Mouse (Mus musculus): ENCODE data around the gene Tmem204.

Gene Tmem204

DNA sequence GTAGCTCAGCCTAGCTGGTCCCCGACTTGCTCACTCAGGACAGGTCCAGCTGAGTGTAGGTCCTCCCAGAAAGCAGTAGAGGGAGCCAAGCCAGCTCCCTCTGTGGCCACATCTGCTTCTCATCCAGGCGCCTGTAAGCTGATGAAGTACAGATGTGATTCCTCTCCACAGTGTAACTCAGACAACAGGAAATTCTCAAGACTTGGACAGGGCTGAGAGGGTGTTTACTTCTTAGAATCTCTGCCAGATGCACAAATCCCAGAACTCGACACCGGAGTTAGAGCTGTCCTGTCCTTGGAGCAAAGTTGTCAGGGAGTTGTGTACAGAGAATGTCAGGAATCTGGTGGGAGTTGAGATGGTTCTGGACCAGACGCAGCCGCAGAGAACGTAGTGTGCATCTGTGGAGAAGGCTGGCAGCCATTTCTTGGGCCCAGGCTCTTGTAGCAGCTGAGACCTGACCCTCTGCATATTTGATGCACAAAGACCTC, at the start of gene Tmem204:
Gene Tmem204, minus strand, starts transcription at position 148 of the 488 bp plus-strand sequence.
- DNase-seq = peak; percentile 60

DNA sequence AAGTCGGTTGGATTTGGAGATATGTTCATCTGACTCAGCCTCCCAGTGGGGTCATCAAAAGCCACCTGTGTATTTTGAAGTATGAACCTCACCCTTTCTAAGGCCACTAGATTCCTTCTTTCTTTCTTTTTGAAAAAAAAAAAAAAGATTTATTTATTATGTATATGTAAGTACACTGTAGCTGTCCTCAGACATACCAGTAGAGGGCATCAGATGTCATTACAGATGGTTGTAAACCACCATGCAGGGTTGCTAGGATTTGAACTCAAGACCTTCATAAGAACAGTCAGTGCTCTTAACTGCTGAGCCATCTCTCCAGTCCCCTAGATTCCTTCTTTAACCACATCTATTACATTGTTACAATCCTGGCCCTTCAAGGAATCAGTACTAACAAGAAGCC, 46.7 kb upstream of the Tmem204 start:
- no peak for DNase-seq

DNA sequence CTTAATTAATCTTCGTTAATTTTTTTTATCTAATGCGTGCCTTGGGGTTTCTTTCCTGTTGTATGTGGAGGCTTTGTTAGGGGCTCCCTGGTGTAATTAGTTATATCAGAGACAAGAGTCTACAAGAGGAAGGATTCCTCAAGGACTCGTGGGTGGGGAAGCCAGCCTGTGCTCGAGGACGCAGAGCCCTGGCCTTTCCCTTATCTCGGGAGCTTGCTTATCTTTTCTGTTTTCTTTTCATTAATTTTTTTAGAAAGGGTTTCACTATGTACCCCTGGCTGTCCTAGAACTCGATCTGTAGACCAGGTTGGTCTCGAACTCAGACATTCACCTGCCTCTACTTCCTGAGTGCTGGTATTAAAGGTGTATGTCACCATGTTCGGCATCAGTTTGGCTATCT, 44.3 kb upstream of the Tmem204 start:
- DNase-seq = peak; percentile 64

DNA sequence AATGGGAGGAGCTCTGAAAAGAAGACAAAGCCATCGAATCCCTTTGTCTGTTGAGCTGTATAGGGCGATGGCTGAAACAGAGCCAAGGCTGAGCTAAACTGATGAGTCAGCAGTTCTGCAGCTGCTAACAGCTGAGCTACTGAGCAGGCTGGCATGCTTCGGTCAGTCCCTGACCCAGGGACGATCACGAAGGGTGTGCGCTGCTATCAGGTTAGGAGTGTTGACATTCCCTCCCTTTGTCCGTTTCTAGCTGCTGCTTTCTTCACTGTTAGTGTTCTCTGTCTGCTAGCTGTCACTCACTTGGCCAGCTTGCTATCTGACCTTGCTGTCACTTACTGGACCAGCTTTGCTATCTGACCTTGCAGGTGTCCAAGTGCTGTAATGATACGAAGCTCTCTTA, 43.7 kb upstream of the Tmem204 start:
- peak; percentile 81 for DNase-seq

DNA sequence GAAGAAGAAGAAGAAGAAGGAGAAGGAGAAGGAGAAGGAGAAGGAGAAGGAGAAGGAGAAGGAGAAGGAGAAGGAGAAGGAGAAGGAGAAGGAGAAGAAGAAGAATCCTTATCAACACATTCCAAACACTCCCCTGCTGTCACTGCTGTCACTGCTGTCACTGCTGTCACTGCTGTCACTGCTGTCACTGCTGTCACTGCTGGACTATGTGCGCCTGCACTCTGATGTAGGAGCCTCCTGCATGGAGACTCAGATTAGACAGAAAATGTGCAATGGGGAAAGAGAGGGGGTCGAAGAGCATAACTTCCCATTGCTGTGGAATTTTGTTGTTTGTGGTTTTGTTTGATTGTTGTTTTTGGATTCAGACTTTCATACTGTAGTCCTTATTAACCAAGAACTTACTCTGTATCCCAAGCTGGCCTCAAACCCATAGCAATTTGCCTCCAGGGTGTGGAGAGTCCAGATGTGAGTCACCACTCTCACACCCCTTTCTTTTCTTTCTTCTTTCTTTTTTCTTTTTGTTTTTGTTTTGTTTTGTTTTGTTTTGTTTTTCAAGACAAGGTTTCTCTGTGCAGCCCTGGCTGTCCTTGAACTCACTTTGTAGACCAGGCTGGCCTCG, 42.2 kb upstream of the Tmem204 start:
- DNase-seq = peak; percentile 62

DNA sequence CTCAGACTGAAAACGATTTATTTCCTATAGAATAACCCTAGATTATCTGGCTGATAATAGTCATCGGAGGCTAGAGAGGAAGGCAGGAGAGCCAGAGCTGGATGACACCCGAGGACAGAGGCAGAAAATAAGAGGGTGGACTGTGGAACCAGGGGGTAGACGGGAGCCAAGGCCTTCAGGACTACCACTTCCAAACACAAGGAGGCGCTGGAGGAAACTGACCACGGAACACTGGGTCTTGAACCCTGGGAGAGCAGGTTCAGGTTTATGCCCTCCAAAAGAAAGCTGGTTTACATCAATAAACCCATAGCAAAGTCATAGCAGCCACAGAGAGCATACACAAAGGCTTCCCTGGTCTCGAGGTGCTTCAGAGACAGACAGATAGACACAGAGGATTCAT, 40.6 kb upstream of the Tmem204 start:
- peak; percentile 40 for DNase-seq

DNA sequence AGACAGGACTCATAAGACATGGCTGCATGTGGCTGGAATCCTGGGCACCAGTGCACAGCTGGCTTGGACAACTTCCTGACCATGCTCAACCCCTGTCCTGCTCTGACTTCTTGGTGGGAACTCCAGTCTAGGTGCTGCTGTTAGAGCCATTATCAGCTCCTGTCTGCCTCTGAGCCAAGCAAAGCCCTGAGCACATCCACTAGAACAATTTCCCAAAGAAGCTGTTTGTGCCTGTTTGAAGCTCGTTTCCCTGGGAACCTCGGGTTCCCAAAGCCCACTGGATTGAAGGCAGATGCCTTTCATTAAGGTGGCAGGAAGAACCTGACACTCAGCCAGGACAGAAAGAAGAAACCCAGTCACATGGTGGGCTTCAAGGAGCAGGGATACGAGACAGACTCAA, 37.0 kb upstream of the Tmem204 start, which contains the start of gene Ptx4:
Gene Ptx4, plus strand, starts transcription at position 355 of the 400 bp plus-strand sequence.
- DNase-seq = no peak

DNA sequence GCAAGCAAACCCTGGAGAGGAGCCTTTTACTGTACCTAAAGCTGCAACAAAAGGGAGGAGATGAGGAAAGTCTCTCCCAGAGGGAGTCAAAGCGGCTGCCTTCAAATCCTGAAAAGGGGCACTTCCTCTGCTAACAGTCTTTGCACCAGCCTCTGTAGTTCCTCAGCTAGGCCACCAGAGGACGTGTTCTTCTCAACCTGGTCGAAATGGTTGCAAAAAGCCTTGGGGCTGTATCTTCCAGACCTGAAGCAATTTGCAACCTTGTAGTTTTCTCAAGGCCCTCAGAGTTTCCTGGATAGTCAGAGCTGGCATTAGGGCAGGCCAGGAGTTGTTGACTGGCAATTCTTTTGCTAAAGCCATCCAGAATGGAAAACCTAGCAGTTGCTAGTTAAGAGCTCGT, 33.9 kb upstream of the Tmem204 start:
- no peak for DNase-seq

DNA sequence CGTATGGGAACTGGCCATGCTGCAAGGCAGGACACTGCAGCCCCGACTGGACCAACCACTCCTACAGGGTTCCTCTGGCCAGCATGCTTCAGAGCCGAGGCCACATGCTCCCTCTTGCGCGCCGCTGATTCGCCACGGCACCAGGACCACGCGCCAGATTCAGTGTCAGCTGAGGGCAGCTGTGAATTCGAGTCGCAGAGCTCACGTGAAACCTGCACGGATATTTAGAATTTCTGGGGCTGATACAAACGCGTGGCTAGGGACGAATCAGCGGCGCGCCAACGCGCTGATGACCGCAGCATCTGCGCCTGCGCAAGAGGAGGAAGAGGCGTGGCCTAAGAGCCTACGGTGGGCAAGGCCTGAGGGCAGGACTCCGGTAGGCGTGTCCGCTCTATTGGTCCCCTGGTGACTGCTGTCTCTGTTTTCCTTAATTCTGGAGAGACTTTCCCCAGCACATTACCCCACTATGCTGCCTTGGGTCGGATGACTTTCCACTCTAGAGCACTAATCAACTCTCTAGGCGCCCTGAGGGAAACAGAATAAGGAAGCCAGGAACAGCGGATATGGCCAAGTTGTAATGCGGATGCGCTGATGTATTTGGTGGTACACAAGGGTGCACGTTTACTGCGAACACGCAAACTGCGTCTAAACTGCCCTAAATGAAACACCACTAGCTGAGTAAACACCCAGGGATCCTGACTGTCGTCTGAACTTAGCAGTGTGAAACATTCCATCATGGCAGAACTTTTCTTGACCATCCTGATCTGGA, 32.5 kb upstream of the Tmem204 start, which contains the start of gene Telo2:
Gene Telo2, minus strand, starts transcription at position 304 of the 769 bp plus-strand sequence.
- peak; percentile 97 for DNase-seq

DNA sequence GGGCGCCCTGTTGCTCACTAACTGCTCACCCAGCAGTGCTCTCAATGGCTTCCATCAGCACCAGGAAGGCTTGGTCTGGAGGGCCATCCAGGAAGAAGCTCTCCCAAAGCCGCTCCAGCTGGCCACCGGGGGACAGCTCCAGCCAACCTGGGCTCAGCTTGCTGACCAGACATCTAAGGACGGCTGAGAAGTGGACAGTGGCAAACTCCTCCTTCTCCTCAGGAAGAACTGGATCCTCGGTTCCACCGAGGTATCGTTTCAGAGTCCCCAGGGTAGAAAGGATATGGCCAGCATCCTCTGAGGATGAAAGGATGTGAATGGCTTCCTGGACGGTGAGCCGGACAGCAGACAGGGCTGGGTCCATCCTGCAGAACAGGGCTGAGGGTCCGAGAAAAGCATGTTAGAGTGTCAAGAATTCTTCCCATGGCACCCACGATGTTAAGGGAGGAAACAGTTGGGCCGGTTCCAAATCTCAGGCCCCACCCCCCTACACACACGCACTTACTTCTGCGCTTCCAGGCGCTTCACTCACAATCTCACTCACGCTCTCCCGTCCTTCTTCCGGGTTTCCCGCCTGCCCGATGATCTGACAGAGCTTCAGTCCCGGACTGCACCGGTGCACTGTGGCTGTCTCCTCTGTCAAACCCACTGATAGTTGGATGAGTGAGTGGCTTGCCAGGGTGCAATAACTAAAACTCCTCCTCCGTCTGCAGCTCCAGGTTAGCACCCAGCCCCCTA, 31.7 kb upstream of the Tmem204 start:
- peak; percentile 68 for DNase-seq

DNA sequence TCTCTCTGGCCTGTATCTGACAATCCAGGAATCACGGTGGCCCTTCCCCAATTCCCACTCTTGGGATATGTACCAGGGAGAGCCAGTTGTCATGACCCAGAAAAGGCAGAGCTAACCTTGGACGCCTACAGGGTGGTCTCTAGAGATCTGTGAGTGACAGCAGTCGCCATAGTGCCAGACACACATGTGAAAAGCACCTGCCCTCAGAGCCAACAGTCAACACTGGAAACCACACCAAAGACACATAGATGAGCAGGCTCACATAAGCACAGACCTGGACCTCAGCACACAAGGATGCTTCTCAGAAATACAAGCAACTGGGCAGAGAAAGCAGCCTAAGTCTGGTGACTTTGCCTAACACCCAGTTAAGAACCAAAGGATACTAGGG, 29.0 kb upstream of the Tmem204 start:
- DNase-seq = no peak

DNA sequence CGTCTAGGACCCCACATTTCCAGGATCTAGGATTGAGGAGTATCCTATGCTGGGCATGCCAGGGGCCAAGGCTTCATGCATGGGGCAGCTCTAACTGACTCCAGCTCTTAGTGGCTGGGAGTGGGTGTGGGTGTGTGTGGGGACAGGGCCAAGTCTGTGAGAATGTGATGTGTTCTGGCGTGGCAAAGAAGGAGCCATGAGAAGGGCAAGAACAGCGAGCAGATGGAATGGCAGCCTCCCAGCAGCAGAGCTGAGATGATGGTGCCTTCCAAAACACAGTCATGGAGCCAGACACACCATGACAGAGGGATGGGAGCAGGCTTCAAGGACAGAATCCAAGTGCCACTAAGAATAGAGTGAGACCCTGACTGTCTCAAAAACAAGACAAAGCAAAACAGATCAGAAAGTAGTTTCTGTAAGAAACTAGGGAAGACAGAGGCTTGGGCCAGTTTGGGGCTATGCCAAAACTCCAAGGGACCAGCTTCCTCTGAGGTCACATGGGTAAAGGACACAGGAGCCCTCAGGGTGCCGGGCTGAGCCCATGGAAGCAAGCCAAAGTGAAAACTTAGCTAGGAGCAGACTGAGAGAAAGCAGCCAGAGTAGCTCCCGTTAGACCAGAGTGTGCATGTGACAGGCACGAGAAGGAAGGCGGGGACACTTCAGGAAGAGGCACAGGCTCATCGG, 28.5 kb upstream of the Tmem204 start:
- no peak for DNase-seq

DNA sequence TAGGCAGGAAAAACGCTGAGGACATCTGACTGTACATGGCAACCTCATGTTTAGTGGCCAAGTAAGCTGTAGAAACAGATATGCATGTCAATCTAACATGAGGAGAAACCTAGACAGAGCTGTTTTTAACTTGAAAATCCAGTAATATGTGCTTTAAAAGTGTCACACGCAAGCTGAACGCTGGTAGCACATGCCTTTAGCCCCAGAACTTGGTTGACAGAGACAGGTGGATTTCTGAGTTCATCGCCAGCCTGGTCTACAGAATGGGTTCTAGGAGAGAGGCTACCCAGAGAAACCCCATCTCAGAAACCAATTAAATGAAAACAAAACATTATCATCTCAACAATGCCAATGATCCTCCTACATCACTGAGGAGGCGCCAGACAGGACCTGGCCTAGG, 27.8 kb upstream of the Tmem204 start:
- no peak for DNase-seq

DNA sequence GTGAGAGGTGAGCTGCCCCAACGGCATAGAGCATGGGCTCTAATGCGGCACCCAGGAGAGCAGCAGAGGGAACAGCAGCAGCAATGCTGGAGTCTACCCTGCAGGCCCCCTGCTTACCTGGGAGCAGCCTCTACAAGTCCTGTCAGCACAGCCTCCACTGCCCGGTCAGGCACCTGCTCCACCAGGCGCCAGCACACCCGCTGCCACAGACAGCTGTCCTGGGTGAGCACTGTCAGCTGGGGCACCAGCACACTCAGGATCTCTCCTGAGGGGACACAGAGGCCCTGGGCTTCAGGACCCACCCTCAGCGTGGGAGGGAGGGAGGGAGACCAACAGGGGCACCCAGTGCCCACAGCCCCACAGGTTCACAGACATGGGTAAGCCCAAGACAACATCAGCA, 27.2 kb upstream of the Tmem204 start:
- no peak for DNase-seq

DNA sequence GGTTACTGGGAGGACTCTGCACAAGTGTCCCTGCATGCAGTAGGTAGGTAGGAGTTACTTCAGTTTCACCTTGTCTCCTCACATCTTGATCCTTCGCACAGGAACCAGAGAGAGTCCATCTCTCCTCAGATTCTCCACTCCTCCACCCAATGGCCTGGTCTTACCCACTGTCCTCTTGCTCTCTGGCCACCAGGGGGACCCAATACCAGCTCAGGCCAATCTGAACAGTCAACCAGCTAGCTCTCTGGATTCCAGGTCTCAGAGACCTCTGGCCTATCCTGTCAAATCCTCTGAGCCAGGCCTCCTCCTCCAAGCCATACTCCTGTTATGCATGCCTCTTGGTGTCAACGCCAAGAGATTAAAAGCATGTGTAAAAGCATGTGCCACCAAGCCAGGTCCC, 26.2 kb upstream of the Tmem204 start:
- peak; percentile 66 for DNase-seq

DNA sequence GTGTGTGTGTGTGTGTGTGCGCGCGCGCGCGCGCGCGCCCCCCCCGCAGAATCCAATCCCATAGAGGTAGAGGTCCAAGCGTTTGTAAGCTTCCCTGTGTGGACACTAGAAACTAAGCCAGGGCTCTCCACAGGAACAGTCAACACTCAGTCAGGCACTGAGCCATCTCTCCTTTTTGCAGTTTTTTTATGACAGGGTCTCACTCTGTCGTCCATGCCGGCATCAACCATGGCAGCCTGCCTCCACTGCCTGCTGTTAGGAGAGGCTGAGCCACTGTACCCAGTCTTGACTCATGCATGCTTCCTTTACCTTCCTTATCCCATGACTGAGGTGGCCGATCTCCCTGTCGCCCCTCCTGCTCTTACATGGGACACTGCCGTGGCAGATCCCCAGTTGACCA, 24.4 kb upstream of the Tmem204 start:
- DNase-seq = no peak

DNA sequence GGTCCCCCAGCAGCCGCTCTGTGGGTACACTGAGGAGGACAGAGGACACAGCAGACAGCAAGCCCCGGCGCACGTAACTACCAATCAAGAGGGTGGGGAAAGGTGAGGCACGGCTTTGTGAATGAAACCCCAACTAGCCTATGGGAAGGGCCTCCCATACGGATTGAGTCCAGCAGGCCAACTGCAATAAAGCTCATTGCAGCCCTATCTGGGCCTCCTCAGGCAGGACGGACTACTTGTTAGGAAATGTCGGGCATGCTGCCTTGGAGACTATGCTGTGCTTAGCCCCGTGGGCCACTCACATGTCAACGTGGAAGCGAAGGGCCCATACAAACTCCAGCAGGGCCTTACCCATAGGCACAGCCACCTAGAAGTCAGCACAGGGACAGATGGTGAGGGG, 17.9 kb upstream of the Tmem204 start:
- no peak for DNase-seq

DNA sequence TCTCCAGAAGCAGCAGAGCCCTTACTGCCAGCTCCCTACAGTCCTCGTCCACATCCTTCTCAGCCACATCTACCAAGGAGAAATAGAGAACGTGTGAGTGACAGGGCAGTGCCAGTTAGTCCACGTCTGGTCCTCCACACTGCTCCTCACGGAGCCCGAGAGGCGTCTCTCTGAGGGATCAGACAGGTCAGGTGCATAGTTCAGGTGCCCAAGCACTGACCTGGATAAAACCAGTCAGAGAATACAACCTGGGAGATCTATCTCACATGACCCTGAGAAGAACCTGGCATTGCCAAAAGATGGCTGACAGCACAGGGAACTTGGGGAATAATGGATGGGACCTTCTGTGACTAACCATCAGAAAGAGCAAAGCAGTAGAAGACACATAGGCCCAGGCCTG, 16.7 kb upstream of the Tmem204 start:
- no peak for DNase-seq

DNA sequence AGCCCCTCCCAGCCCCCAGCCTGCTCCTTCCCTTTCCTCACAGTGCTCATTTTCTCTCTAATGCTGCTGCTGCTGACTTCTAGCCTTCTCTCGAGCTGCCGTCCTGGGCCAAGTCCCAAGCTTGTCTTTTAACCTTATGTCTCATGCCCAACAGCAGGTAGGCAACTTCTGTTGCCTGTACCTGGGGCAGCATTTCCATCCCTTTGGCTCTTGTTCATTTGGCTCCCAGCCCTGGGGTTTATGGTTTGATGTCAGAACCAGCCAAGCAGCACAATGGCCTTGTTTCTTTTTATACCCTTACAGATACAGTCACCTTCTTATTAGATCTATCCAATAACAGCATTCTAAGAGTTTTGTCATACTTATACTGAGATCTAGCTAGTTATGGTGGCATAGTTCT, 12.8 kb upstream of the Tmem204 start:
- no peak for DNase-seq

DNA sequence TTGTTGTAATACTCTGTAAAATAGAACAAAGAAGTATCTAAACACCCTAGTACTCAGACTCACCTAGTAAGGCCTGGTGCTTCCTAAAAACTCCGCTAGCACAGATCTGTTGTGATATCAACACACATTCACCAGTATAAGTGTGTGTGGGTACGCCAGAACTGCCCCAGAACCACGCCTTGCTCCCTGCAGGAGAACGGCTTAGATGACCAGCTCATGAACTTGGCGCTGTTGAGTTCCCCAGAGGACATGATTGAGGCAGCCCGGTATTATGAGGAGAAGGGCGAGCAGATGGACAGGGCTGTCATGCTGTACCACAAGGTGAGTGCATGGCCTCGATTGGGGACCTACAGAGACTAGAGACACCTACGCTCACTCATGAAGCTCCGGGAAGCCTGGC, 7.1 kb upstream of the Tmem204 start:
- peak; percentile 63 for DNase-seq

DNA sequence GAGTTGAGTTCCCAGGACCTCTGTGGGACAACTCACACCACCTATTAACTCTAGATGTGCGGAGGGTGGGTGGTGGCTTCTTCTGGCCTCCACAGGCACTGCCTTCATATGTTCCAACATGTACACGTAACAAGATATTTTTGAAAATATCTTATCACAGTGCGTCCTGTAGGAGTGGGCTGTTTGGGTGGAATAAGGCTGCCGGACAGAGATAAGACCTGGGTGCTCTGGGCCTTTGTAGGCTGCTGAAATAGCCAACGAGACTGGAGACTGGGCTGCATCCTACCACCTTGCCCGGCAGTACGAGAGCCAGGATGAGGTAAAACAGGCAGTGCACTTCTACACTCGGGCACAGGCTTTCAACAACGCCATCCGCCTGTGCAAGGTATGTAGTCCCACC, 5.8 kb upstream of the Tmem204 start:
- DNase-seq = peak; percentile 85

DNA sequence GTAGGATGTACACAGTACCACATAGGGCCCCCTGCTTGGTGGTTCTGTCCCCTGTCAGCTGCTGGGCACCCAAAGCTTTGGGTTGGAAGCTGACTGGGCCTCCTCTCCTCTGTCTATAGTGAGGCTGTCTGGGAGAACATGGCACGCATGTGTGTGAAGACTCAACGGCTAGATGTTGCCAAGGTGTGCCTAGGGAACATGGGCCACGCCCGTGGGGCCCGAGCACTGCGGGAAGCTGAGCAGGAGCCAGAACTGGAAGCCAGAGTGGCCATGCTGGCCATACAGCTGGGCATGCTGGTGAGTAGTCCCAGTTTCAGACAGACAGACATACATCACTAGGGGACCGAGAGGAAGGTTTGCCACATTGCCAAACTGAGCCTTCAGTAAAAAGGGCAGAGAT, 3.3 kb upstream of the Tmem204 start:
- peak; percentile 87 for DNase-seq

DNA sequence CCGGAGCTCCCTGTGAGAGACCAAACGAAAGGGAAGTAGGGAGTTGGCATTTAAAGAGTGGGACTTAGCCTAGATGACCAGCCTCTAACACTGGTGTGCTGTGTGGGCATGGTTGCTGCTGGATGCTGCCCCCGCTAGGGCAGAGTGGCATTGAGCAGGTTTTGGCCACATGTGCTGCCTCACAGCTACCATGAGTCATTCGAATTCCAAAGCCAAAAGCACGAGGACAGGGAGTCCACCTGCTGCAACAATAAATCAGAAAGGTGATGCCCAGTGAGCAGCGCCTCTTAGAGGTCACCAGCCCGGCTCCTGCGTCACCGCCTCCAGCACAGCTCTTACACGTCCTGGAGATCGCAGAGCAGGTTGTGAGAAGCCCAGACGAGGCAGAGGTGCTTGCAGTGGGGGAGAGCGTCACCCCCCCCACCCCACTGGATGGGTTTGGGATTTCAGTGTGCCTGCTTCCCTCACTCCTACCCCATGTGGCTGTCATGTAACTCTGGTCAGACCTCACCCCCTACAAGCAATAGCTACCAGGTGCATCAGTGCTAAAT, 1.5 kb upstream of the Tmem204 start:
- DNase-seq = no peak
